Comparison of ENCODE assay signal across 32 mouse cellular contexts in genomic region chrX:157020337-157020736, GRCm38 (mm10).
"Had no signal": no experiment of that assay in that cellular context is flagged by ENCODE, and none has a peak within 500 bp of the region (broad histone marks: within the 10 kb centered on the region; RNA-seq: fewer than 3 reads in every experiment).

No protein-coding gene starts in this region.

- H3K27me3 ChIP-seq: heart, embryonic 12.5 days; heart, embryonic 13.5 days; heart, embryonic 15.5 days; hindbrain, embryonic 12.5 days; hindbrain, embryonic 13.5 days; hindbrain, embryonic 15.5 days; intestine, embryonic 15.5 days had no signal

- H3K9ac ChIP-seq: heart, embryonic 12.5 days; heart, embryonic 13.5 days; heart, embryonic 15.5 days; hindbrain, embryonic 12.5 days; hindbrain, embryonic 13.5 days; hindbrain, embryonic 14.5 days; hindbrain, embryonic 15.5 days; intestine, embryonic 15.5 days had no signal

- H3K4me1 ChIP-seq: heart, embryonic 10.5 days; heart, embryonic 12.5 days; heart, embryonic 13.5 days; heart, embryonic 15.5 days; hindbrain, embryonic 10.5 days; hindbrain, embryonic 12.5 days; hindbrain, embryonic 13.5 days; hindbrain, embryonic 15.5 days; intestine, embryonic 15.5 days had no signal

- H3K27ac ChIP-seq: heart, adult 2 months; heart, embryonic 10.5 days; heart, embryonic 13.5 days; heart, embryonic 15.5 days; hindbrain, embryonic 10.5 days; hindbrain, embryonic 12.5 days; hindbrain, embryonic 13.5 days; hindbrain, embryonic 14.5 days; hindbrain, embryonic 15.5 days; hindbrain, postnatal 0 days; intestine, embryonic 15.5 days; layer of hippocampus, adult 2 months; left cerebral cortex, adult 2 months had no signal

- H3K9me3 ChIP-seq: heart, embryonic 10.5 days; heart, embryonic 12.5 days; heart, embryonic 13.5 days; heart, embryonic 15.5 days; hindbrain, embryonic 10.5 days; hindbrain, embryonic 12.5 days; hindbrain, embryonic 13.5 days; hindbrain, embryonic 15.5 days; intestine, embryonic 15.5 days had no signal

- H3K36me3 ChIP-seq: heart, embryonic 10.5 days; heart, embryonic 12.5 days; heart, embryonic 13.5 days; heart, embryonic 15.5 days; hindbrain, embryonic 10.5 days; hindbrain, embryonic 12.5 days; hindbrain, embryonic 13.5 days; hindbrain, embryonic 15.5 days; intestine, embryonic 15.5 days had no signal

- DNase-seq: heart, adult 18-20 months; heart, adult 2 months; heart, postnatal 10 days; heart, postnatal 14 days; heart, postnatal 36 days; heart, postnatal 4 days; kidney, adult 11 months; kidney, adult 18-20 months; kidney, adult 2 months; kidney, adult 8-10 months; kidney, adult 9 months; kidney, postnatal 4 days; layer of hippocampus, adult 9-11 months; layer of hippocampus, postnatal 36 days had no signal

- H3K4me3 ChIP-seq: heart, adult 2 months; heart, embryonic 10.5 days; heart, embryonic 12.5 days; heart, embryonic 13.5 days; heart, embryonic 15.5 days; hindbrain, embryonic 10.5 days; hindbrain, embryonic 12.5 days; hindbrain, embryonic 13.5 days; hindbrain, embryonic 15.5 days; intestine, embryonic 15.5 days; layer of hippocampus, adult 2 months; left cerebral cortex, adult 2 months had no signal

- H3K4me2 ChIP-seq: heart, embryonic 11.5 days; heart, embryonic 12.5 days; heart, embryonic 13.5 days; heart, embryonic 15.5 days; hindbrain, embryonic 12.5 days; hindbrain, embryonic 13.5 days; hindbrain, embryonic 14.5 days; hindbrain, embryonic 15.5 days; intestine, embryonic 15.5 days had no signal

- ATAC-seq: hindbrain, embryonic 16.5 days; hindbrain, postnatal 0 days; inflammation-experienced regulatory T-cells, adult 6 months; intestine, embryonic 15.5 days; intestine, embryonic 16.5 days; intestine, postnatal 0 days had no signal
